Comparison of ENCODE assay signal across 12 mouse cellular contexts in genomic region chr16:43724444-43724843, GRCm38 (mm10). TPM values are rescaled to one million over a fixed set of nuclear protein-coding genes. Genes with fewer than 3 reads are reported as not detected.
A peak's percentile ranks its signal among the peaks of the same experiment; 100 is the strongest.
DNase-seq lines count a peak whose midpoint lies in the region; TF ChIP-seq lines count a peak whose summit lies in the region.
"Had no signal": no experiment of that assay in that cellular context is flagged by ENCODE, and none has a peak within 500 bp of the region (broad histone marks: within the 10 kb centered on the region; RNA-seq: fewer than 3 reads in every experiment).

No protein-coding gene starts in this region.

- no peak for DNase-seq in left cerebral cortex, adult 2 months (ENCODE audit: extremely low spot score in 1 of 2, low spot score in 2 of 2)
- DNase-seq in left cerebral cortex, postnatal 25 days (ENCODE audit: low spot score in 2 of 2) = no peak
- peak; percentile 43 to 45 for DNase-seq in CD8-positive naive resting alpha-beta T cell, adult 2 months (ENCODE audit: low read depth in 2 of 2, low spot score in 2 of 2)
- peak; percentile 83 for DNase-seq in R1 (ENCODE audit: low read depth, low spot score)
- DNase-seq in testis, postnatal 10 days (ENCODE audit: low spot score) = peak; percentile 54
- DNase-seq in cerebellum, postnatal 4 days (ENCODE audit: low spot score in 2 of 2) = no peak
- no peak for DNase-seq in layer of hippocampus, postnatal 36 days
- DNase-seq: cerebellum, postnatal 25 days; lung, postnatal 4 days; right cerebral cortex, postnatal 14 days had no signal

- no peak overlapping the region for H3K4me3 ChIP-seq in left cerebral cortex, adult 2 months
- H3K4me3 ChIP-seq: heart, embryonic 10.5 days had no signal

- H3K27ac ChIP-seq in left cerebral cortex, adult 2 months = no peak overlapping the region
- H3K27ac ChIP-seq: heart, embryonic 10.5 days had no signal

- peak; percentile 33 for TF ChIP-seq CTCF in left cerebral cortex, adult 2 months (IDR thresholded peaks at IDR 0.05)

- intact Hi-C loops in left cerebral cortex, adult 2 months (cut with DNase I) = no loop called here
- intact Hi-C loops in left cerebral cortex, postnatal 25 days (cut with DNase I) = no loop called here

RNA-seq across cellular contexts. Expression of gene Drd3, which starts 29.4 kb away (rescaled TPM):
- 1 to 10 TPM in 1 of 2 experiments, under 1 TPM in 1; 0.32 to 1.7 TPM for total RNA-seq in left cerebral cortex, adult 2 months (2021)
- total RNA-seq in left cerebral cortex, postnatal 25 days (2021) = 1 to 10 TPM in 1 of 2 experiments, not detected in 1; 3.2 TPM
- total RNA-seq in layer of hippocampus, postnatal 36 days (2021) = under 1 TPM; 0.32 to 0.35 TPM
- total RNA-seq: adrenal gland, adult 18-20 months had no signal

Comparison
In these comparisons a context has a peak if more than half of its experiments do, and no peak if none do; other contexts are left out.
1. DNase-seq: peak in CD8-positive naive resting alpha-beta T cell, adult 2 months (2 of 2), R1 (single experiment) and testis, postnatal 10 days (single experiment); none in left cerebral cortex, adult 2 months (0 of 2), left cerebral cortex, postnatal 25 days (0 of 2), cerebellum, postnatal 4 days (0 of 2) and layer of hippocampus, postnatal 36 days (0 of 2).